Comparison of ENCODE assay signal across 17 mouse cellular contexts in the genomic region with DNA sequence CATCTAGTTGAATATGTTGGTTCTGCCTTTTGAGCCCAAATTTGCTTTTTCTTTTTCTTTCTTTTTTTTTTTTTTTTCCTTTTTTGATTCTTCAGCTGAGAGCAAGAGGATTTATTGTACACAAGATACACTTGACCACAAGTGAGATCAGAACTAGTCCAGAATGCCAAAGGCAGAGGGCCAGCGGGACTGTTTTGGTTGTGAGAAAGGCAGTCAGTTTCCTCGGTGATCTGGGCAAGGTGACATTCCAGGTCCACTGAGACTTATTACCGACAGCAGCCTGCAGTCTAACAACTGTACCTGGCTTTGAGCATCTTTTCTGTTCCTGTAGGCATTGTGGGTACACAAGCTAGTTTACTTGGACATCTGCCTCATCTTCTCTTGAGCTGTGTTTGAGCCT. TPM values are rescaled to one million over a fixed set of nuclear protein-coding genes. Genes with fewer than 3 reads are reported as not detected.
DNase-seq lines count a peak whose midpoint lies in the region; ATAC-seq lines count a peak whose summit lies in the region.
"Had no signal": no experiment of that assay in that cellular context is flagged by ENCODE, and none has a peak within 500 bp of the region (broad histone marks: within the 10 kb centered on the region; RNA-seq: fewer than 3 reads in every experiment).

No protein-coding gene starts in this region.

- no peak overlapping the region for H3K4me2 ChIP-seq in heart, embryonic 12.5 days
- H3K4me2 ChIP-seq: embryonic facial prominence, embryonic 12.5 days; liver, embryonic 11.5 days; midbrain, embryonic 12.5 days; stomach, embryonic 15.5 days had no signal

- H3K9me3 ChIP-seq in heart, embryonic 12.5 days (replicated peaks), result no peaks in the 10 kb centered on the region
- H3K9me3 ChIP-seq: embryonic facial prominence, embryonic 12.5 days; midbrain, embryonic 12.5 days; stomach, embryonic 15.5 days had no signal

- peak; percentile 15 to 29 for DNase-seq in cerebellum, postnatal 14 days
- DNase-seq in cerebellum, adult 11-12 months, result no peak
- peak; percentile 35 to 40 for DNase-seq in heart, postnatal 14 days
- DNase-seq in lung, postnatal 36 days, result peak; percentile 19
- DNase-seq in lung, adult 18-20 months, result no peak
- DNase-seq in layer of hippocampus, adult 18-20 months (ENCODE audit: low spot score in 2 of 2), result no peak
- DNase-seq: cerebellum, adult 9-11 months; forebrain, postnatal 0 days; right cerebral cortex, adult 18-20 months had no signal

- H3K36me3 ChIP-seq in heart, embryonic 12.5 days, result peaks cover 16% of the 10 kb centered on the region
- H3K36me3 ChIP-seq: stomach, embryonic 15.5 days had no signal

- H3K4me3 ChIP-seq in heart, embryonic 12.5 days, result no peak overlapping the region
- H3K4me3 ChIP-seq: embryonic facial prominence, embryonic 12.5 days; midbrain, embryonic 12.5 days; stomach, embryonic 15.5 days had no signal

- WGBS in heart, embryonic 12.5 days, result 79% methylated on average over 3 of the region's 3 CpGs

- 0 out of 2 replicates have a peak, but pooled peaks cover 7% of the 10 kb centered on the region for H3K4me1 ChIP-seq in heart, embryonic 12.5 days (replicated peaks)
- H3K4me1 ChIP-seq: embryonic facial prominence, embryonic 12.5 days; stomach, embryonic 15.5 days had no signal

- H3K27ac ChIP-seq in heart, embryonic 12.5 days (ENCODE audit: poor library complexity, severe bottlenecking), result no peak overlapping the region
- H3K27ac ChIP-seq: embryonic facial prominence, embryonic 12.5 days; kidney, postnatal 0 days; midbrain, embryonic 12.5 days; stomach, embryonic 15.5 days had no signal

- intact Hi-C loops in heart, postnatal 14 days (cut with DNase I), result no loop called here

- no peaks in the 10 kb centered on the region for H3K27me3 ChIP-seq in heart, embryonic 12.5 days (replicated peaks)
- H3K27me3 ChIP-seq: embryonic facial prominence, embryonic 12.5 days; midbrain, embryonic 12.5 days; stomach, embryonic 15.5 days had no signal

- ATAC-seq in heart, embryonic 12.5 days (ENCODE audit: insufficient number of reproducible peaks, low FRiP score), result no peak
- ATAC-seq: CD4-positive, CD25-positive, alpha-beta regulatory T cell, adult 4 months; forebrain, postnatal 0 days; hindbrain, embryonic 16.5 days had no signal

- no peak overlapping the region for H3K9ac ChIP-seq in heart, embryonic 12.5 days
- H3K9ac ChIP-seq: embryonic facial prominence, embryonic 12.5 days; forebrain, postnatal 0 days; midbrain, embryonic 12.5 days; stomach, embryonic 15.5 days had no signal

RNA-seq across cellular contexts. Expression of gene Rtn4, which starts 10.0 kb away (rescaled TPM):
- 100 to 1,000 TPM; 113 to 115 TPM for total RNA-seq in heart, postnatal 14 days (2021)
- 77.8 and 81.6 TPM in 2 replicates for polyA plus RNA-seq in heart, embryonic 12.5 days (2016; fragmentation: Nextera tagmentation; extraction: Ambion mirVana)
- 100 to 1,000 TPM; 468 to 492 TPM for total RNA-seq in layer of hippocampus, adult 18-20 months (2021)

Comparison
In these comparisons a context has a peak if more than half of its experiments do, and no peak if none do; other contexts are left out.
1. DNase-seq: peak in cerebellum, postnatal 14 days (2 of 2), heart, postnatal 14 days (2 of 2) and lung, postnatal 36 days (single experiment); none in cerebellum, adult 11-12 months (single experiment), lung, adult 18-20 months (0 of 2) and layer of hippocampus, adult 18-20 months (0 of 2).
2. RNA of gene Rtn4, which starts 10.0 kb away (total RNA-seq): 468 to 492 TPM in layer of hippocampus, adult 18-20 months; 113 to 115 TPM in heart, postnatal 14 days; every median in the first group is over 4 times any median in the second.